Mouse (Mus musculus) intestine, embryonic 14.5 days (tissue): ENCODE results near the gene Dbp. TPM values are rescaled to one million over a fixed set of nuclear protein-coding genes. Genes with fewer than 3 reads are reported as not detected.

Source experiments
- ATAC-seq: fragments of 200-750 bp; cut with Nextera tagmentation; replicated peaks from 2 replicates; pipeline ENCODE4 v1.8.0; 2017; ENCODE audit warnings: low read depth, moderate number of reproducible peaks, moderate TSS enrichment, moderate library complexity; ENCODE audit not compliant: low FRiP score, low TSS enrichment
- DNase-seq: peaks from one replicate; pipeline ENCODE4 v3.0.0-alpha.2; 2018; ENCODE audit warnings: low spot score
- H3K27ac ChIP-seq: fragments of 300-500 bp; sonication (generic); 2 replicates; pipeline ENCODE4 v1.5.1; 2014; ENCODE audit warnings: low read depth, mild to moderate bottlenecking, control low read depth
- H3K27me3 ChIP-seq: fragments of 300-500 bp; sonication (generic); replicated peaks from 2 replicates; pipeline ENCODE4 v1.6.1; 2014; ENCODE audit warnings: low read length, control low read depth; ENCODE audit not compliant: control insufficient read depth, insufficient read depth
- H3K36me3 ChIP-seq: fragments of 300-500 bp; sonication (generic); 2 replicates; pipeline ENCODE4 v1.6.1; 2014; ENCODE audit warnings: low read length, control low read depth; ENCODE audit not compliant: control insufficient read depth, insufficient read depth
- H3K4me1 ChIP-seq: fragments of 300-500 bp; sonication (generic); replicated peaks from 2 replicates; pipeline ENCODE4 v1.6.1; 2014; ENCODE audit warnings: low read length, control low read depth, mixed read lengths; ENCODE audit not compliant: control insufficient read depth, insufficient read depth
- H3K4me2 ChIP-seq: fragments of 300-500 bp; sonication (generic); 2 replicates; pipeline ENCODE4 v1.6.1; 2014; ENCODE audit warnings: low read length
- H3K4me3 ChIP-seq: fragments of 300-500 bp; sonication (generic); 2 replicates; pipeline ENCODE4 v1.5.1; 2014; ENCODE audit warnings: low read depth, low read length, control low read depth, mixed read lengths
- H3K9ac ChIP-seq: fragments of 300-500 bp; sonication (generic); 2 replicates; pipeline ENCODE4 v1.6.1; 2014; ENCODE audit warnings: mild to moderate bottlenecking, low read length
- H3K9me3 ChIP-seq: fragments of 300-500 bp; sonication (generic); 2 replicates; pipeline ENCODE4 v1.6.1; 2016; ENCODE audit warnings: low read length, control low read depth; ENCODE audit not compliant: control insufficient read depth
- WGBS: fragments of 180-500 bp; shearing (Covaris S2); extraction: QIAGEN DNeasy Blood & Tissue Kit; methylation state at CpG from one replicate; pipeline ENCODE4 v1.1.7; 2014; 5-methylcytosine and 5-hydroxymethylcytosine counted together
- polyA plus RNA-seq: library from polyadenylated mRNA; unstranded; fragments of >200 nt; fragmentation: Nextera tagmentation; extraction: Ambion mirVana; gene quantifications from 2 replicates; pipeline ENCODE4 v1.2.1, GENCODE M21; 2014

Dbp gene
- polyA plus RNA-seq, 1 experiment from 2014 or later = 3.7 TPM

DNA sequence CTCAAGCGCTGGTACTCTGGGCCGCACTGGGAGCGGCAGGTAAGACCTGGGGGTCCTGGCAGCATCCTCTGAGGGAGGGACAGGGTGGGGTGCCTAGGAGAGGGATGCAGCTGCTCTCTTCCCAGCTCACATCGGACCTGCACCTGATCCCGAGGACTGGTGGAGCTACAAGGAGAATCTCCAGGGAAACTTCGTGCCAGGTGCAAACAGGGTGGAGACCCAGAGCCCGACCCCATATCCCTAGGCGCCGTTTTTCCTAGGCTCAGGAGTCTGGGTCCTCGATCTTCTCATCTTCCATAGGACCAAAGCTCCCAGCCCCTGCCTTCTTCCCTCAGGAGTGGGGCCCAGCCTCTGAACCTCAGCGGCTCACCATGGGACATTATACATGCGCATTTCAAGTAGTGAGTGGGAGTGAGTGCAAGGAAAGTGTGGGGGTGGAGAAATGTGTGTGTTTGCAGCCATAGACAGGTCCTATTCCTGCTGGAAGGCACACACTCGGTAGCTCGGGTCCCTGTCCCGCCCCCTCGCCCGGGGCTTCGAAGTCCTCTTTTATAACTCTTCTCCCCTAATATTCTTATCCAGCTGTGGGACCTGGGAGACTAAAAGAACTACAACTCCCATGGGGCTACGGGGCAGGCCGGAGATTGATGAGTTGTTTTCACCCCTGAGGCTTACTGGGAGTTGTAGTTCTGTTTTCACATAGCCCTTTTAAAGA lies 4.4 kb upstream of the Dbp start:
- H3K4me1 ChIP-seq = peaks cover 17% of the 10 kb centered on the region

GRCm38 (mm10) chr7:45701072-45701471 lies 3.8 kb upstream of the Dbp start:
- 30% methylated on average over 11 of the region's 11 CpGs for WGBS

More for the DNA sequence above, 4.4 kb upstream of the Dbp start:
- peak overlapping the region; percentile 71 for H3K4me2 ChIP-seq
- no peaks in the 10 kb centered on the region for H3K9me3 ChIP-seq
- no peaks in the 10 kb centered on the region for H3K36me3 ChIP-seq
- WGBS = 2% methylated on average over 20 of the region's 20 CpGs
- DNase-seq (peak; percentile 85), ATAC-seq (no peak)
- H3K27me3 ChIP-seq = peaks cover 23% of the 10 kb centered on the region
- peak overlapping the region; percentile 23; the same call in 1 of the 2 replicates for H3K9ac ChIP-seq
- no peak overlapping the region for H3K27ac ChIP-seq
- peak overlapping the region; percentile 35 for H3K4me3 ChIP-seq

GRCm38 (mm10) chr7:45701607-45702006 lies 3.3 kb upstream of the Dbp start:
- H3K9ac ChIP-seq = no peak overlapping the region
- DNase-seq (no peak), ATAC-seq (no peak)
- no peak overlapping the region for H3K27ac ChIP-seq
- peaks cover 23% of the 10 kb centered on the region for H3K27me3 ChIP-seq
- peak overlapping the region; percentile 35; the same call in 1 of the 2 replicates for H3K4me3 ChIP-seq
- H3K4me1 ChIP-seq = peaks cover 25% of the 10 kb centered on the region
- peak overlapping the region; percentile 71 for H3K4me2 ChIP-seq
- no peaks in the 10 kb centered on the region for H3K36me3 ChIP-seq
- no peaks in the 10 kb centered on the region for H3K9me3 ChIP-seq
- 88% methylated on average over 11 of the region's 11 CpGs for WGBS

More at GRCm38 (mm10) chr7:45701072-45701471, 3.8 kb upstream of the Dbp start:
- Histone ChIP-seq H3K4me2 (peak overlapping the region; percentile 71), H3K9ac (peak overlapping the region; percentile 34; the same call in 1 of the 2 replicates), H3K27me3 (peaks cover 23% of the 10 kb centered on the region), H3K4me1 (peaks cover 23% of the 10 kb centered on the region), H3K4me3 (peak overlapping the region; percentile 35; the same call in 1 of the 2 replicates), H3K27ac (no peak overlapping the region), H3K36me3 (no peaks in the 10 kb centered on the region), H3K9me3 (no peaks in the 10 kb centered on the region)
- ATAC-seq (no peak), DNase-seq (no peak)

- no peak overlapping the region for H3K27ac ChIP-seq
- WGBS = 91% methylated on average over 11 of the region's 11 CpGs
- no peaks in the 10 kb centered on the region for H3K36me3 ChIP-seq
- H3K9ac ChIP-seq = no peak overlapping the region
- no peak overlapping the region for H3K4me2 ChIP-seq
- no peak for DNase-seq
- H3K27me3 ChIP-seq = peaks cover 23% of the 10 kb centered on the region
- H3K4me3 ChIP-seq = no peak overlapping the region
- peaks cover 30% of the 10 kb centered on the region for H3K4me1 ChIP-seq
- no peaks in the 10 kb centered on the region for H3K9me3 ChIP-seq
- no peak for ATAC-seq
These were observed 2.6 kb upstream of the Dbp start for GRCm38 (mm10) chr7:45702316-45702715.

DNA sequence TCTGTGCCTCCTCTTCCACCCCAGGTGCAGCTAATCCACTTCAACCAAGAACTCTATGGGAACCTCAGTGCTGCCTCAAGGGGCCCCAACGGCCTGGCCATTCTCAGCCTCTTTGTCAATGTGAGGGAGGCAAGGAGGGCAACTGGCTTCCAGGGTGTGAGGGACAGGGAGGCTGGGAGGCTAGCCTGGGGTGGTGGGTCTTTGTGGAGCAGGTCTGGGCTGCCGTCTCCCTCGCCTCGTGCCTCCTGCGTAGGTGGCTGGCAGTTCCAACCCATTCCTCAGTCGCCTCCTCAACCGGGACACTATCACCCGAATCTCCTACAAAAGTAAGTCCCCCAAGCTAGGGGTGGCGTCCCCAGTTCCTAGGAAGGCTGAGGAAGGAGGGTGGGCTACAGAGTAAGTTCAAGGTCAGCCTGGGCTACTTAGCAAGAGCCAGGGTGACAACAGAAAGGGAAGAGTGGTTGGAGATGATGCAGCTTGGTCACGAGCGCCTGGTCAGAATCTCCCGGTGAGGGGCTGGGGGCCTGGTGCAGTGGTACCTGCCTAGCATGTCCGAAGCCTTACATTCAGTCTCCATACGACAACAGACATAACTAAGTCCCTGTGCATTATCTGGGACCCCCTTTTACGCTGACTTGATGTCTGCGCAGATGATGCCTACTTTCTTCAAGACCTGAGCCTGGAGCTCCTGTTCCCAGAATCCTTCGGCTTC lies 1.9 kb upstream of the Dbp start:
- no peak overlapping the region for H3K9ac ChIP-seq
- H3K4me1 ChIP-seq = peaks cover 36% of the 10 kb centered on the region
- ATAC-seq = no peak
- no peaks in the 10 kb centered on the region for H3K9me3 ChIP-seq
- no peak overlapping the region for H3K27ac ChIP-seq
- no peaks in the 10 kb centered on the region for H3K36me3 ChIP-seq
- no peak overlapping the region for H3K4me3 ChIP-seq
- H3K4me2 ChIP-seq = no peak overlapping the region; the same call in 1 of the 2 replicates
- H3K27me3 ChIP-seq = peaks cover 23% of the 10 kb centered on the region
- DNase-seq = no peak
- 90% methylated on average over 17 of the region's 17 CpGs for WGBS

DNA sequence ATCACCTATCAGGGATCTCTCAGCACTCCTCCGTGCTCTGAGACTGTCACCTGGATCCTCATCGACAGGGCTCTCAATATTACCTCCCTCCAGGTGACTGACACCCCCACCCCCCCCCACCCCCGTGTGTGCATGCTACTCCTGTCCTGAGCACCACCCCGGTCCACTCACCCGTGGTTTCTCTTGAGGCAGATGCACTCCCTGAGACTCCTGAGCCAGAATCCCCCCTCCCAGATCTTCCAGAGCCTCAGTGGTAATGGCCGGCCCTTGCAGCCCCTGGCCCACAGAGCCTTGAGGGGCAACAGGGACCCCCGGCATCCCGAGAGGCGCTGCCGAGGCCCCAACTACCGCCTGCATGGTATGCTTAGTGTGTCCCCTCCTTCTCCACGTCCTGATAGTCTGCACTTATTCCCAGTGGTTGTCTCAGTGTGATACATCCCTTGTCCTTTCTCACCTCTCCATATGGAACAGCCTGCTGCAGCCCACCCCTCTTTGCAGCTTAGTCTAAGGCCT lies 1.3 kb upstream of the Dbp start:
- Histone ChIP-seq H3K4me1 (peaks cover 42% of the 10 kb centered on the region), H3K9ac (no peak overlapping the region), H3K4me3 (peak overlapping the region; percentile 65), H3K9me3 (no peaks in the 10 kb centered on the region), H3K27me3 (peaks cover 20% of the 10 kb centered on the region), H3K36me3 (no peaks in the 10 kb centered on the region), H3K27ac (peak overlapping the region; percentile 83), H3K4me2 (peak overlapping the region; percentile 96)
- ATAC-seq (no peak), DNase-seq (no peak)
- 40% methylated on average over 12 of the region's 12 CpGs for WGBS

DNA sequence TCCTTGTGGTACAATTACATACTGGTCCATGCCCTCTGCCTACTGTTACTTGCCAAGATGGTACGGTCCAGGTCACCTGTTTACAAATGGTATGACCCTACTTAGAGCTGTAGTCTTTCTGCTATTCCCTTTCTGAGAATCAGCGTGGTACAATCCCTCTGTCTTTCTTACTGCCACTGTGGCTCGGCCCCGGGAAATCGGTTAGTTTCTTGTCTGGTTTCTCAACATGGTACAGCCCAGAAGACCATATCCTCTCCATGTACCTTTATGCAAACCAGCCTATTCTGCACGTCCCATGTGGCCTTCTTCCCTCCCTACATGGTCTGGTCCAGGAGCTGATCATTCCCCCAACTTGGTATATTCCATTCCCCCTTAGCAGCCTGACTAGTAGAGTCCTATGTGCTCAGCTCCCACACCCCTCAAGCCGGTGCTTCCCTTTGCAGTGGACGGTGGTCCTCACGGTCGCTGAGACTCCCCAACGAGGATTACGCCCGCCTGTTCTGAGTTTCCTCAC lies 785 bp upstream of the Dbp start:
- DNase-seq = peak; percentile 88
- Histone ChIP-seq H3K9ac (peak overlapping the region; percentile 42), H3K27me3 (peaks cover 15% of the 10 kb centered on the region), H3K9me3 (no peaks in the 10 kb centered on the region), H3K4me2 (peak overlapping the region; percentile 96), H3K4me3 (peak overlapping the region; percentile 65), H3K27ac (peak overlapping the region; percentile 83), H3K4me1 (peaks cover 43% of the 10 kb centered on the region), H3K36me3 (no peaks in the 10 kb centered on the region)
- under 1% methylated on average over 13 of the region's 13 CpGs for WGBS
- ATAC-seq = peak; percentile 37

- ATAC-seq = peak; percentile 5
- Histone ChIP-seq H3K27ac (peak overlapping the region; percentile 73), H3K36me3 (peaks cover 11% of the 10 kb centered on the region), H3K4me2 (peak overlapping the region; percentile 96), H3K9me3 (no peaks in the 10 kb centered on the region), H3K9ac (peak overlapping the region; percentile 39), H3K4me3 (peak overlapping the region; percentile 65), H3K4me1 (peaks cover 38% of the 10 kb centered on the region), H3K27me3 (peaks cover 1% of the 10 kb centered on the region)
- peak; percentile 83 for DNase-seq
- WGBS = under 1% methylated on average over 21 of the region's 21 CpGs
These were observed 566 bp downstream of the Dbp start for GRCm38 (mm10) chr7:45705443-45705864.
